Mouse (Mus musculus): ENCODE results near the gene Cdc25b. TPM values are rescaled to one million over a fixed set of nuclear protein-coding genes. Genes with fewer than 3 reads are reported as not detected.

The Cdc25b gene
- total and polyA plus RNA-seq, 3 experiments, result 4.3 to 12.5 (median 10.3) TPM

GRCm38 (mm10) chr2:131145536-131145935 is 41.2 kb upstream of the Cdc25b start:
- Histone ChIP-seq H3K4me3 (no peak overlapping the region), H3K27me3 (ENCODE audit: control insufficient read depth, insufficient read depth, low read length) (no peaks in the 10 kb centered on the region), H3K79me2 (replicated peaks; ENCODE audit: control insufficient read depth, insufficient read depth, low read length) (no peaks in the 10 kb centered on the region), H3K4me1 (ENCODE audit: control insufficient read depth, insufficient read depth, low read length) (peaks cover 15% of the 10 kb centered on the region), H3K9ac (ENCODE audit: low read depth, low read length) (no peak overlapping the region), H3K36me3 (ENCODE audit: control insufficient read depth, insufficient read depth, low read length) (peaks cover 5% of the 10 kb centered on the region), H3K27ac (no peak overlapping the region)
- intact Hi-C loops (cut with DNase I), result no loop called here
- no peak for DNase-seq
- WGBS, result 76% methylated on average over 2 of the region's 2 CpGs
- TF ChIP-seq CTCF (IDR thresholded peaks at IDR 0.05), result no peak
- peak; percentile 11; the same call in 1 of the 2 replicates for TF ChIP-seq POLR2A (IDR thresholded peaks at IDR 0.05; ENCODE audit: insufficient read depth, low read depth, low read length)
- TF ChIP-seq EP300 (IDR thresholded peaks at IDR 0.05; ENCODE audit: insufficient read depth, low read depth, low read length), result no peak

GRCm38 (mm10) chr2:131146193-131147042 is 40.3 kb upstream of the Cdc25b start:
- no peaks in the 10 kb centered on the region for H3K27me3 ChIP-seq (ENCODE audit: control insufficient read depth, insufficient read depth, low read length)
- H3K27ac ChIP-seq, result no peak overlapping the region
- peaks cover 8% of the 10 kb centered on the region for H3K4me1 ChIP-seq (ENCODE audit: control insufficient read depth, insufficient read depth, low read length)
- no peaks in the 10 kb centered on the region for H3K79me2 ChIP-seq (replicated peaks; ENCODE audit: control insufficient read depth, insufficient read depth, low read length)
- WGBS, result 69% methylated on average over 21 of the region's 21 CpGs
- intact Hi-C loops (cut with DNase I), result no loop called here
- H3K36me3 ChIP-seq (ENCODE audit: control insufficient read depth, insufficient read depth, low read length), result peaks cover 3% of the 10 kb centered on the region; the same call in 1 of the 2 replicates
- DNase-seq, result peak in 1 of 2 experiments; percentile 38
- TF ChIP-seq CTCF (IDR thresholded peaks at IDR 0.05), result no peak
- TF ChIP-seq POLR2A (IDR thresholded peaks at IDR 0.05; ENCODE audit: insufficient read depth, low read depth, low read length), result peak; percentile 60
- TF ChIP-seq EP300 (IDR thresholded peaks at IDR 0.05; ENCODE audit: insufficient read depth, low read depth, low read length), result peak; percentile 57
- H3K9ac ChIP-seq (ENCODE audit: low read depth, low read length), result no peak overlapping the region; the same call in 1 of the 2 replicates
- no peak overlapping the region for H3K4me3 ChIP-seq

GRCm38 (mm10) chr2:131147043-131147365 is 39.7 kb upstream of the Cdc25b start:
- Histone ChIP-seq H3K79me2 (replicated peaks; ENCODE audit: control insufficient read depth, insufficient read depth, low read length) (no peaks in the 10 kb centered on the region), H3K4me1 (ENCODE audit: control insufficient read depth, insufficient read depth, low read length) (peaks cover 4% of the 10 kb centered on the region), H3K4me3 (no peak overlapping the region), H3K36me3 (ENCODE audit: control insufficient read depth, insufficient read depth, low read length) (no peaks in the 10 kb centered on the region), H3K27ac (no peak overlapping the region), H3K9ac (ENCODE audit: low read depth, low read length) (no peak overlapping the region), H3K27me3 (ENCODE audit: control insufficient read depth, insufficient read depth, low read length) (no peaks in the 10 kb centered on the region)
- DNase-seq, result no peak
- WGBS, result 91% methylated on average over 8 of the region's 8 CpGs
- TF ChIP-seq EP300 (IDR thresholded peaks at IDR 0.05; ENCODE audit: insufficient read depth, low read depth, low read length) (no peak), POLR2A (IDR thresholded peaks at IDR 0.05; ENCODE audit: insufficient read depth, low read depth, low read length) (0 out of 2 replicates have a peak, but pooled peaks have one; percentile 34), CTCF (IDR thresholded peaks at IDR 0.05) (no peak)
- intact Hi-C loops (cut with DNase I), result no loop called here

GRCm38 (mm10) chr2:131148353-131149253 is 38.1 kb upstream of the Cdc25b start:
- intact Hi-C loops (cut with DNase I), result no loop called here
- H3K27me3 ChIP-seq (ENCODE audit: control insufficient read depth, insufficient read depth, low read length), result no peaks in the 10 kb centered on the region
- no peak for TF ChIP-seq CTCF (IDR thresholded peaks at IDR 0.05)
- TF ChIP-seq EP300 (IDR thresholded peaks at IDR 0.05; ENCODE audit: insufficient read depth, low read depth, low read length), result no peak
- TF ChIP-seq POLR2A (IDR thresholded peaks at IDR 0.05; ENCODE audit: insufficient read depth, low read depth, low read length), result no peak
- peak overlapping the region; percentile 28; the same call in 1 of the 2 replicates for H3K27ac ChIP-seq
- H3K9ac ChIP-seq (ENCODE audit: low read depth, low read length), result no peak overlapping the region
- H3K36me3 ChIP-seq (ENCODE audit: control insufficient read depth, insufficient read depth, low read length), result no peaks in the 10 kb centered on the region
- peaks cover 3% of the 10 kb centered on the region for H3K4me1 ChIP-seq (ENCODE audit: control insufficient read depth, insufficient read depth, low read length)
- H3K79me2 ChIP-seq (replicated peaks; ENCODE audit: control insufficient read depth, insufficient read depth, low read length), result no peaks in the 10 kb centered on the region
- peak in 1 of 2 experiments; percentile 28 for DNase-seq
- H3K4me3 ChIP-seq, result no peak overlapping the region
- 56% methylated on average over 8 of the region's 8 CpGs for WGBS

GRCm38 (mm10) chr2:131149254-131149578 is 37.5 kb upstream of the Cdc25b start:
- Histone ChIP-seq H3K79me2 (replicated peaks; ENCODE audit: control insufficient read depth, insufficient read depth, low read length) (no peaks in the 10 kb centered on the region), H3K9ac (ENCODE audit: low read depth, low read length) (no peak overlapping the region), H3K27me3 (ENCODE audit: control insufficient read depth, insufficient read depth, low read length) (no peaks in the 10 kb centered on the region), H3K27ac (no peak overlapping the region), H3K4me1 (ENCODE audit: control insufficient read depth, insufficient read depth, low read length) (peaks cover 3% of the 10 kb centered on the region), H3K4me3 (no peak overlapping the region), H3K36me3 (ENCODE audit: control insufficient read depth, insufficient read depth, low read length) (no peaks in the 10 kb centered on the region)
- WGBS, result 96% methylated on average over 3 of the region's 3 CpGs
- DNase-seq, result peak in 1 of 2 experiments; percentile 22
- intact Hi-C loops (cut with DNase I), result no loop called here
- no peak for TF ChIP-seq EP300 (IDR thresholded peaks at IDR 0.05; ENCODE audit: insufficient read depth, low read depth, low read length)
- no peak for TF ChIP-seq POLR2A (IDR thresholded peaks at IDR 0.05; ENCODE audit: insufficient read depth, low read depth, low read length)
- TF ChIP-seq CTCF (IDR thresholded peaks at IDR 0.05), result no peak

Measured in heart, adult 2 months (tissue).